Mouse (Mus musculus): ENCODE data around the gene Mybbp1a.

DNA sequence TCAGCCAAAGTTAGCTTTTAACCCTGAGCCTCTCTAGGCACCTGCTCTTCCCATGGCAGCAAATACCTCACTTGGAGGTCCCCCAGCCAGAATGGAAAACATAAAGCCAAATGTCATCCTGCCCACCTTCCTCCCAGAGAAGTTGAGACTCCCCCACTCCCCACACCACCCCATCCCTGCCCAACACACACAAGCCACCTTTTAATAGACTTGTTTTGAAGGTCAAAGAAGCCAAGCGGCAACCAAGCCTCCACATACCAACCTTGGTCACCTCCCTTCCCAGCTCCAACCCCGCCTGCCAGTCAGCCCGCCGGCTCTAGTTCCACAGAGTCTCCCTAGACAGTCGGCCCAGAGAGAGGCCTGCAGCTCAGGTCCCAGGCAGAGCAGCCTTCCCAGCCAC is 39.1 kb upstream of the Mybbp1a start:
- TF ChIP-seq CTCF (IDR thresholded peaks at IDR 0.05; ENCODE audit: extremely low read depth, insufficient read depth, low read length) (no peak), POLR2A (IDR thresholded peaks at IDR 0.05; ENCODE audit: extremely low read depth, insufficient read depth, low read length) (no peak)
